Mouse (Mus musculus) lung, postnatal 10 days (tissue): ENCODE results near the gene Marcks.

ENCODE experiments used
- DNase-seq: peaks from one replicate; pipeline ENCODE4 v3.0.0; 2021

The Marcks gene

GRCm38 (mm10) chr10:37138778-37139442 is at the start of gene Marcks:
Gene Marcks, minus strand, starts transcription at chr10:37138920.
- peak; percentile 92 for DNase-seq

- DNase-seq: no peak
Observed at GRCm38 (mm10) chr10:37177071-37177470, 38.4 kb upstream of the Marcks start.

GRCm38 (mm10) chr10:37172416-37172950 is 33.8 kb upstream of the Marcks start:
- no peak for DNase-seq

GRCm38 (mm10) chr10:37171711-37172415 is 33.1 kb upstream of the Marcks start:
- no peak for DNase-seq

GRCm38 (mm10) chr10:37170878-37171277 is 32.2 kb upstream of the Marcks start:
- no peak for DNase-seq

- DNase-seq: peak; percentile 43
Observed at GRCm38 (mm10) chr10:37170466-37170865, 31.7 kb upstream of the Marcks start.

- no peak for DNase-seq
Observed at GRCm38 (mm10) chr10:37167527-37167926, 28.8 kb upstream of the Marcks start.

GRCm38 (mm10) chr10:37159731-37160130 is 21.0 kb upstream of the Marcks start:
- no peak for DNase-seq

- DNase-seq: no peak
Observed at GRCm38 (mm10) chr10:37157156-37157555, 18.4 kb upstream of the Marcks start.

- DNase-seq: peak; percentile 50
Observed at GRCm38 (mm10) chr10:37155131-37155530, 16.4 kb upstream of the Marcks start.

GRCm38 (mm10) chr10:37151539-37152271 is 13.0 kb upstream of the Marcks start:
- no peak for DNase-seq

- DNase-seq: no peak
Observed at GRCm38 (mm10) chr10:37148016-37148415, 9.3 kb upstream of the Marcks start.

- no peak for DNase-seq
Observed at GRCm38 (mm10) chr10:37145456-37145855, 6.7 kb upstream of the Marcks start.

- DNase-seq: peak; percentile 4
Observed at GRCm38 (mm10) chr10:37141621-37142020, 2.9 kb upstream of the Marcks start.

- DNase-seq: peak; percentile 96
Observed at GRCm38 (mm10) chr10:37140736-37141451, 2.2 kb upstream of the Marcks start.

GRCm38 (mm10) chr10:37140166-37140735 is 1.5 kb upstream of the Marcks start:
- DNase-seq: peak; percentile 64

- DNase-seq: peak; percentile 48
Observed at GRCm38 (mm10) chr10:37139443-37140165, 884 bp upstream of the Marcks start.

GRCm38 (mm10) chr10:37138311-37138731 is 399 bp downstream of the Marcks start:
- DNase-seq: peak; percentile 34

GRCm38 (mm10) chr10:37137531-37138310 is 999 bp downstream of the Marcks start:
- DNase-seq: peak; percentile 74

GRCm38 (mm10) chr10:37136981-37137518 is 1.7 kb downstream of the Marcks start:
- peak; percentile 94 for DNase-seq
